Mouse (Mus musculus) thymus, adult 2 months (tissue): Measurements from ENCODE around the gene Slc16a6.

Experiments
- CTCF ChIP-seq: fragments of 200-500 bp; IDR thresholded peaks from 2 replicates; pipeline ENCODE4 v1.5.1; 2012; ENCODE audit warnings: mild to moderate bottlenecking, control low read depth, low read length, moderate library complexity, borderline replicate concordance; ENCODE audit not compliant: control insufficient read depth, poor library complexity, insufficient read depth; ENCODE audit errors: extremely low read depth
- POLR2A ChIP-seq: fragments of 200-500 bp; IDR thresholded peaks from 2 replicates; pipeline ENCODE4 v1.6.1; 2012; ENCODE audit warnings: mild to moderate bottlenecking, low read length, control low read depth, moderate library complexity; ENCODE audit not compliant: control insufficient read depth, poor library complexity, insufficient read depth; ENCODE audit errors: extremely low read depth

DNA sequence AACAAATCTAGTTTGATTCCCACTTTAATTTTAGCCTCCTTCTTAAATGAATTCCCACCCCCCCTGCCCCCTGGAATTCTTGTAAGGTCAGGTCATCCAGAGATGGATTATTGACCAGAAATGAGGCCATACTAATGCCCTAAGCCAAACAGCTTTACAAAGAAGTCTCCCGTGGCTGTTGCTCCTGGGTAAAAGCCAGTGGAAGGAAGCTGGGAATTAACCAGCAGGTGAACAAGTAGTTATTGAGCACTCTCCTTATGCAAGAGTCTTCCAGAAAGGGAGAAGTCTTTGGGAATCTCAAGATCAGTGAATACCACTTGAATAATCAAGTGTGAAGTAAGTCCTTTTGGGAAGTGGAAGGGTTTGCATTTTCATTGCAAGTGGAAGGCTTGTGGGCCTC, 13.7 kb upstream of the Slc16a6 start:
- TF ChIP-seq CTCF (no peak), POLR2A (no peak)
